Comparison of ENCODE assay signal across 24 mouse cellular contexts in genomic region chr13:23806422-23807052, GRCm38 (mm10). TPM values are rescaled to one million over a fixed set of nuclear protein-coding genes. Genes with fewer than 3 reads are reported as not detected.
A peak's percentile ranks its signal among the peaks of the same experiment; 100 is the strongest.
DNase-seq lines count a peak whose midpoint lies in the region; ATAC-seq and TF ChIP-seq lines count a peak whose summit lies in the region.
"Had no signal": no experiment of that assay in that cellular context is flagged by ENCODE, and none has a peak within 500 bp of the region (broad histone marks: within the 10 kb centered on the region; RNA-seq: fewer than 3 reads in every experiment).

TSS of gene Slc17a2 (plus strand) at chr13:23806993.

- no peak for ATAC-seq in kidney, embryonic 15.5 days (replicated peaks; ENCODE audit: low FRiP score)
- ATAC-seq in lung, embryonic 14.5 days (ENCODE audit: insufficient read depth): no peak
- no peak for ATAC-seq in erythroid progenitor cell, adult 5-6 weeks (replicated peaks; ENCODE audit: low FRiP score, poor library complexity, severe bottlenecking)
- no peak for ATAC-seq in granulocyte monocyte progenitor cell, adult 5-6 weeks (replicated peaks; ENCODE audit: poor library complexity, severe bottlenecking)
- ATAC-seq: activated CD4-positive, CD25-positive, alpha-beta regulatory T cell, adult 4 months; Patski had no signal

- H3K9me3 ChIP-seq in kidney, embryonic 15.5 days (replicated peaks): no peaks in the 10 kb centered on the region
- H3K9me3 ChIP-seq in lung, embryonic 14.5 days (ENCODE audit: low read depth, low read length): no peaks in the 10 kb centered on the region
- H3K9me3 ChIP-seq: forebrain, embryonic 12.5 days; heart, embryonic 10.5 days; hindbrain, embryonic 13.5 days; limb, embryonic 10.5 days; midbrain, embryonic 10.5 days; neural tube, embryonic 13.5 days had no signal

- H3K4me1 ChIP-seq in kidney, embryonic 15.5 days: no peaks in the 10 kb centered on the region
- H3K4me1 ChIP-seq in lung, embryonic 14.5 days (ENCODE audit: insufficient read depth): no peaks in the 10 kb centered on the region
- H3K4me1 ChIP-seq in lung, adult 2 months (ENCODE audit: control insufficient read depth, insufficient read depth, low read length): no peaks in the 10 kb centered on the region; the same call in 1 of the 2 replicates
- H3K4me1 ChIP-seq: forebrain, embryonic 12.5 days; hindbrain, embryonic 13.5 days; limb, embryonic 10.5 days; midbrain, embryonic 10.5 days; neural tube, embryonic 13.5 days had no signal

- no peaks in the 10 kb centered on the region for H3K27me3 ChIP-seq in kidney, embryonic 15.5 days
- no peaks in the 10 kb centered on the region for H3K27me3 ChIP-seq in lung, embryonic 14.5 days (ENCODE audit: insufficient read depth, low read length)
- H3K27me3 ChIP-seq: forebrain, embryonic 12.5 days; hindbrain, embryonic 13.5 days; neural tube, embryonic 13.5 days had no signal

- no peak within 1 kb of the TSS for H3K4me3 ChIP-seq in kidney, embryonic 15.5 days (replicated peaks)
- H3K4me3 ChIP-seq in lung, embryonic 14.5 days (ENCODE audit: low read depth, low read length): no peak within 1 kb of the TSS
- H3K4me3 ChIP-seq in lung, adult 2 months (replicated peaks; ENCODE audit: extremely low read depth, low read depth, low read length): no peak within 1 kb of the TSS
- H3K4me3 ChIP-seq: forebrain, embryonic 12.5 days; heart, embryonic 10.5 days; hindbrain, embryonic 13.5 days; limb, embryonic 10.5 days; midbrain, embryonic 10.5 days; neural tube, embryonic 13.5 days had no signal

- TF ChIP-seq POLR2A in lung, adult 2 months (IDR thresholded peaks at IDR 0.05; ENCODE audit: borderline replicate concordance, extremely low read depth, low read depth, low read length): no peak

- H3K9ac ChIP-seq in kidney, embryonic 15.5 days: no peak within 1 kb of the TSS
- H3K9ac ChIP-seq in lung, embryonic 14.5 days: no peak within 1 kb of the TSS
- H3K9ac ChIP-seq: forebrain, embryonic 12.5 days; hindbrain, embryonic 13.5 days; neural tube, embryonic 13.5 days had no signal

- H3K4me2 ChIP-seq in kidney, embryonic 15.5 days: no peak within 1 kb of the TSS
- H3K4me2 ChIP-seq in lung, embryonic 14.5 days: no peak within 1 kb of the TSS
- H3K4me2 ChIP-seq: forebrain, embryonic 12.5 days; hindbrain, embryonic 13.5 days; neural tube, embryonic 13.5 days had no signal

- TF ChIP-seq CTCF in lung, embryonic 14.5 days (IDR thresholded peaks at IDR 0.05; ENCODE audit: low read depth): no peak
- no peak for TF ChIP-seq CTCF in lung, adult 2 months (IDR thresholded peaks at IDR 0.05; ENCODE audit: insufficient read depth, low read length)

- H3K36me3 ChIP-seq in kidney, embryonic 15.5 days: no peaks in the 10 kb centered on the region
- H3K36me3 ChIP-seq in lung, embryonic 14.5 days (ENCODE audit: insufficient read depth): no peaks in the 10 kb centered on the region
- H3K36me3 ChIP-seq: forebrain, embryonic 12.5 days; heart, embryonic 10.5 days; hindbrain, embryonic 13.5 days; limb, embryonic 10.5 days; midbrain, embryonic 10.5 days; neural tube, embryonic 13.5 days had no signal

- DNase-seq in kidney, adult 11 months: peak; percentile 36
- DNase-seq in lung, embryonic 14.5 days: peak; percentile 23
- no peak for DNase-seq in lung, adult 2 months
- peak; percentile 32 for DNase-seq in kidney, postnatal 14 days
- DNase-seq in lung, postnatal 4 days: peak; percentile 38 to 52
- DNase-seq: B cell, adult 2 months; cerebellum, postnatal 25 days; gastrocnemius, postnatal 14 days; heart, postnatal 10 days; thymus, postnatal 14 days had no signal

- H3K27ac ChIP-seq in kidney, embryonic 15.5 days: no peak within 1 kb of the TSS
- no peak within 1 kb of the TSS for H3K27ac ChIP-seq in lung, embryonic 14.5 days (ENCODE audit: low read depth)
- H3K27ac ChIP-seq: forebrain, embryonic 12.5 days; heart, embryonic 10.5 days; hindbrain, embryonic 13.5 days; limb, embryonic 10.5 days; midbrain, embryonic 10.5 days; neural tube, embryonic 13.5 days had no signal

- 78% methylated on average over 15 of the region's 15 CpGs for WGBS in kidney, embryonic 15.5 days
- WGBS in lung, embryonic 14.5 days: 63% methylated on average over 15 of the region's 15 CpGs
- 66% methylated on average over 15 of the region's 15 CpGs for WGBS in lung, adult 2 months

RNA-seq across cellular contexts. Expression of gene Slc17a2, which starts in this region (rescaled TPM):
- polyA plus RNA-seq in kidney, embryonic 15.5 days (2015; fragmentation: Nextera tagmentation; extraction: Ambion mirVana): 0.10 and 0.12 TPM in 2 replicates
- 0.08 TPM in 1 of 2 replicates, not detected in the other for polyA plus RNA-seq in lung, embryonic 14.5 days (2014; fragmentation: Nextera tagmentation; extraction: Ambion mirVana)
- 0.32 and 0.52 TPM in 2 replicates for polyA plus RNA-seq in lung, adult 2 months (2012; rRNA removed)
- not detected in 2 replicates for total RNA-seq in erythroid progenitor cell, adult 5-6 weeks (2015; ENCODE audit: low replicate concordance)
- total RNA-seq in erythroid progenitor cell, adult 5-6 weeks (2017; ENCODE audit: low replicate concordance): not detected in 2 replicates
- total RNA-seq in granulocyte monocyte progenitor cell, adult 5-6 weeks (2014; fragmentation: Nextera tagmentation): not detected in 2 replicates
- not detected in 2 replicates for total RNA-seq in granulocyte monocyte progenitor cell, adult 5-6 weeks (2017)
- total RNA-seq: gastrocnemius, postnatal 14 days; heart, postnatal 10 days; monocyte, adult 5-6 weeks had no signal
- polyA plus RNA-seq: activated CD4-positive, CD25-positive, alpha-beta regulatory T cell, adult 4 months; forebrain, embryonic 12.5 days; hindbrain, embryonic 13.5 days; intestine, embryonic 14.5 days; limb, embryonic 10.5 days; lung, embryonic 16.5 days; midbrain, embryonic 10.5 days; neural tube, embryonic 13.5 days; Patski had no signal

Comparison
In these comparisons a context has a peak if more than half of its experiments do, and no peak if none do; other contexts are left out.
1. Peak in DNase-seq in lung, embryonic 14.5 days; RNA of the gene not detected or under 1 TPM.